Mouse (Mus musculus) embryonic facial prominence, embryonic 13.5 days (tissue): ENCODE measurements around the gene Cdh6. TPM values are rescaled to one million over a fixed set of nuclear protein-coding genes. Genes with fewer than 3 reads are reported as not detected.

ENCODE experiments used
- ATAC-seq: fragments of 200-750 bp; cut with Nextera tagmentation; 2 replicates; pipeline ENCODE4 v1.8.0; 2017; ENCODE audit warnings: low read depth; ENCODE audit not compliant: insufficient number of reproducible peaks, insufficient read depth, low FRiP score, low TSS enrichment
- H3K27ac ChIP-seq: fragments of 300-500 bp; sonication (generic); 2 replicates; pipeline ENCODE4 v1.5.1; 2015; ENCODE audit warnings: moderate library complexity, mild to moderate bottlenecking, inconsistent platforms
- H3K27me3 ChIP-seq: fragments of 300-500 bp; sonication (generic); 2 replicates; pipeline ENCODE4 v1.6.1; 2015; ENCODE audit warnings: mild to moderate bottlenecking, inconsistent platforms
- H3K36me3 ChIP-seq: fragments of 300-500 bp; sonication (generic); 2 replicates; pipeline ENCODE4 v1.6.1; 2015; ENCODE audit warnings: mild to moderate bottlenecking, inconsistent platforms
- H3K4me1 ChIP-seq: fragments of 300-500 bp; sonication (generic); 2 replicates; pipeline ENCODE4 v1.6.1; 2015; ENCODE audit warnings: inconsistent platforms
- H3K4me2 ChIP-seq: fragments of 300-500 bp; sonication (generic); 2 replicates; pipeline ENCODE4 v1.6.1; 2015; ENCODE audit warnings: moderate library complexity, mild to moderate bottlenecking, inconsistent platforms
- H3K4me3 ChIP-seq: fragments of 300-500 bp; sonication (generic); 2 replicates; pipeline ENCODE4 v1.5.1; 2015; ENCODE audit warnings: mild to moderate bottlenecking, inconsistent platforms
- H3K9ac ChIP-seq: fragments of 300-500 bp; sonication (generic); 2 replicates; pipeline ENCODE4 v1.6.1; 2015; ENCODE audit warnings: mild to moderate bottlenecking, inconsistent platforms
- H3K9me3 ChIP-seq: fragments of 300-500 bp; sonication (generic); 2 replicates; pipeline ENCODE4 v1.6.1; 2016; ENCODE audit warnings: inconsistent platforms
- WGBS: fragments of 180-500 bp; shearing (Covaris S2); methylation state at CpG from one replicate; pipeline ENCODE4 v1.1.7; 2015; ENCODE audit warnings: mixed read lengths; 5-methylcytosine and 5-hydroxymethylcytosine counted together
- polyA plus RNA-seq: library from polyadenylated mRNA; unstranded; fragments of >200 nt; fragmentation: Nextera tagmentation; extraction: Ambion mirVana; gene quantifications from 2 replicates; pipeline ENCODE4 v1.2.1, GENCODE M21; 2015

Cdh6 gene
- polyA plus RNA-seq, 1 experiment from 2014 or later: 19.8 TPM

- WGBS: 92% methylated on average over 13 of the region's 13 CpGs
- H3K4me1 ChIP-seq: no peaks in the 10 kb centered on the region
Observed at GRCm38 (mm10) chr15:13092064-13092463, 81.4 kb downstream of the Cdh6 start.

GRCm38 (mm10) chr15:13088504-13089058 is 84.9 kb downstream of the Cdh6 start:
- H3K27me3 ChIP-seq: no peaks in the 10 kb centered on the region
- 0 out of 2 replicates have a peak, but pooled peaks have one; percentile 37 for ATAC-seq
- H3K4me3 ChIP-seq: no peak overlapping the region
- no peaks in the 10 kb centered on the region for H3K9me3 ChIP-seq
- H3K27ac ChIP-seq: no peak overlapping the region
- H3K36me3 ChIP-seq: no peaks in the 10 kb centered on the region
- H3K4me2 ChIP-seq: no peak overlapping the region
- H3K9ac ChIP-seq: no peak overlapping the region
- no peaks in the 10 kb centered on the region for H3K4me1 ChIP-seq
- WGBS: 48% methylated on average over 7 of the region's 7 CpGs

More at GRCm38 (mm10) chr15:13092064-13092463, 81.4 kb downstream of the Cdh6 start:
- no peaks in the 10 kb centered on the region for H3K27me3 ChIP-seq
- no peak overlapping the region for H3K27ac ChIP-seq
- H3K4me2 ChIP-seq: no peak overlapping the region
- H3K9ac ChIP-seq: no peak overlapping the region
- no peaks in the 10 kb centered on the region for H3K36me3 ChIP-seq
- H3K4me3 ChIP-seq: no peak overlapping the region
- no peaks in the 10 kb centered on the region for H3K9me3 ChIP-seq
- no peak for ATAC-seq

- H3K27ac ChIP-seq: no peak overlapping the region
- no peaks in the 10 kb centered on the region for H3K4me1 ChIP-seq
- no peak overlapping the region for H3K4me3 ChIP-seq
- H3K9me3 ChIP-seq: no peaks in the 10 kb centered on the region
- H3K36me3 ChIP-seq: no peaks in the 10 kb centered on the region
- no peak overlapping the region for H3K9ac ChIP-seq
- 78% methylated on average over 9 of the region's 9 CpGs for WGBS
- H3K27me3 ChIP-seq: no peaks in the 10 kb centered on the region
- no peak for ATAC-seq
- no peak overlapping the region for H3K4me2 ChIP-seq
Observed at GRCm38 (mm10) chr15:13084746-13085145, 88.7 kb downstream of the Cdh6 start.

- Histone ChIP-seq H3K4me1 (no peaks in the 10 kb centered on the region), H3K4me2 (no peak overlapping the region), H3K9me3 (no peaks in the 10 kb centered on the region), H3K4me3 (no peak overlapping the region), H3K27ac (no peak overlapping the region), H3K27me3 (no peaks in the 10 kb centered on the region), H3K36me3 (no peaks in the 10 kb centered on the region), H3K9ac (no peak overlapping the region)
- 80% methylated on average over 8 of the region's 8 CpGs for WGBS
- no peak for ATAC-seq
Observed at GRCm38 (mm10) chr15:13076908-13077669, 96.4 kb downstream of the Cdh6 start.

GRCm38 (mm10) chr15:13074047-13074446 is 99.4 kb downstream of the Cdh6 start:
- WGBS: 61% methylated on average over 4 of the region's 4 CpGs
- no peak for ATAC-seq
- no peak overlapping the region for H3K4me3 ChIP-seq

GRCm38 (mm10) chr15:13068213-13068516 is 105.3 kb downstream of the Cdh6 start:
- Histone ChIP-seq H3K27ac (no peak overlapping the region), H3K4me3 (no peak overlapping the region), H3K9me3 (no peaks in the 10 kb centered on the region), H3K9ac (no peak overlapping the region), H3K4me1 (peaks cover 12% of the 10 kb centered on the region), H3K4me2 (peak overlapping the region; percentile 48), H3K27me3 (no peaks in the 10 kb centered on the region), H3K36me3 (no peaks in the 10 kb centered on the region)
- ATAC-seq: no peak

More at GRCm38 (mm10) chr15:13074047-13074446, 99.4 kb downstream of the Cdh6 start:
- H3K9me3 ChIP-seq: no peaks in the 10 kb centered on the region
- no peak overlapping the region for H3K27ac ChIP-seq
- H3K4me1 ChIP-seq: no peaks in the 10 kb centered on the region
- H3K9ac ChIP-seq: no peak overlapping the region
- H3K4me2 ChIP-seq: no peak overlapping the region
- H3K27me3 ChIP-seq: no peaks in the 10 kb centered on the region
- H3K36me3 ChIP-seq: no peaks in the 10 kb centered on the region

- no peaks in the 10 kb centered on the region for H3K27me3 ChIP-seq
- ATAC-seq: no peak
- WGBS: 30% methylated on average over 20 of the region's 20 CpGs
- H3K9me3 ChIP-seq: no peaks in the 10 kb centered on the region
- H3K36me3 ChIP-seq: no peaks in the 10 kb centered on the region
- no peak overlapping the region for H3K27ac ChIP-seq
- peak overlapping the region; percentile 48 for H3K4me2 ChIP-seq
- H3K4me3 ChIP-seq: peak overlapping the region; percentile 23
- H3K9ac ChIP-seq: peak overlapping the region; percentile 32; the same call in 1 of the 2 replicates
- peaks cover 12% of the 10 kb centered on the region for H3K4me1 ChIP-seq
Observed at GRCm38 (mm10) chr15:13067429-13068212, 105.9 kb downstream of the Cdh6 start.

GRCm38 (mm10) chr15:13066765-13067164 is 106.7 kb downstream of the Cdh6 start:
- H3K27me3 ChIP-seq: no peaks in the 10 kb centered on the region
- H3K4me3 ChIP-seq: no peak overlapping the region
- H3K4me1 ChIP-seq: peaks cover 12% of the 10 kb centered on the region
- no peaks in the 10 kb centered on the region for H3K9me3 ChIP-seq
- no peak overlapping the region for H3K27ac ChIP-seq
- no peak for ATAC-seq
- no peak overlapping the region for H3K9ac ChIP-seq
- H3K36me3 ChIP-seq: no peaks in the 10 kb centered on the region
- 63% methylated on average over 9 of the region's 9 CpGs for WGBS
- no peak overlapping the region for H3K4me2 ChIP-seq

- H3K9ac ChIP-seq: no peak overlapping the region
- H3K9me3 ChIP-seq: no peaks in the 10 kb centered on the region
- no peaks in the 10 kb centered on the region for H3K27me3 ChIP-seq
- H3K4me1 ChIP-seq: peaks cover 12% of the 10 kb centered on the region
- 94% methylated on average over 13 of the region's 13 CpGs for WGBS
- H3K27ac ChIP-seq: no peak overlapping the region
- H3K36me3 ChIP-seq: no peaks in the 10 kb centered on the region
- ATAC-seq: no peak
- no peak overlapping the region for H3K4me2 ChIP-seq
- no peak overlapping the region for H3K4me3 ChIP-seq
Observed at GRCm38 (mm10) chr15:13063633-13064032, 109.8 kb downstream of the Cdh6 start.

GRCm38 (mm10) chr15:13057728-13058127 is 115.7 kb downstream of the Cdh6 start:
- Histone ChIP-seq H3K4me1 (no peaks in the 10 kb centered on the region), H3K36me3 (peaks cover 8% of the 10 kb centered on the region; the same call in 1 of the 2 replicates), H3K9ac (no peak overlapping the region), H3K9me3 (no peaks in the 10 kb centered on the region), H3K27ac (no peak overlapping the region), H3K4me2 (no peak overlapping the region), H3K4me3 (no peak overlapping the region), H3K27me3 (no peaks in the 10 kb centered on the region)
- WGBS: 68% methylated on average over 5 of the region's 5 CpGs
- ATAC-seq: no peak

- no peak for ATAC-seq
- Histone ChIP-seq H3K27me3 (no peaks in the 10 kb centered on the region), H3K4me2 (no peak overlapping the region), H3K36me3 (peaks cover 8% of the 10 kb centered on the region; the same call in 1 of the 2 replicates), H3K27ac (no peak overlapping the region), H3K9ac (no peak overlapping the region), H3K4me1 (no peaks in the 10 kb centered on the region), H3K9me3 (no peaks in the 10 kb centered on the region), H3K4me3 (no peak overlapping the region)
- 92% methylated on average over 10 of the region's 10 CpGs for WGBS
Observed at GRCm38 (mm10) chr15:13057302-13057701, 116.2 kb downstream of the Cdh6 start.
